Comparison of ENCODE assay signal across 29 mouse cellular contexts in the genomic region with DNA sequence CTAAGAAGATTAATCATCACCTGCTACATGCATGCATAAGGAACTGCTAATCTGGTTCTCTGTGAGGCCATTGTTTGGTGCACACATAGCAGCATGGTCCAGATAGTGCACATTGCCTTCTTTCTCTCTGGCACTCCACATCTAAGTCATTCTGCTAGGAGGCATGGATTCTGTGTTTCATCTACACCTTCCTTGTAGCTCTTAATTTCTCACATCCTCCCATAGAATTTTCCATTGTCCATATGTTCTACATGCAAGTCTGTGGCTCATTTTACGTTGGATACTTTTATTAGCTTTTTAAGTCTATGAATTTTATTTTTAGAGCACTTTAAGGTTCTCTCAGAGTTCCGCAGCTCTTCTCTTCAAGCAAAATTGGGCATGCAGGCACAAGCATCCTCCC.
"Had no signal": no experiment of that assay in that cellular context is flagged by ENCODE, and none has a peak within 500 bp of the region (broad histone marks: within the 10 kb centered on the region; RNA-seq: fewer than 3 reads in every experiment).

No protein-coding gene starts in this region.

- H3K4me1 ChIP-seq: embryonic facial prominence, embryonic 12.5 days; embryonic facial prominence, embryonic 13.5 days; embryonic facial prominence, embryonic 15.5 days; forebrain, embryonic 15.5 days had no signal

- H3K36me3 ChIP-seq: embryonic facial prominence, embryonic 10.5 days; embryonic facial prominence, embryonic 12.5 days; embryonic facial prominence, embryonic 13.5 days; embryonic facial prominence, embryonic 15.5 days; forebrain, embryonic 10.5 days; forebrain, embryonic 12.5 days; forebrain, embryonic 15.5 days had no signal

- H3K9me3 ChIP-seq: embryonic facial prominence, embryonic 10.5 days; embryonic facial prominence, embryonic 12.5 days; embryonic facial prominence, embryonic 13.5 days; embryonic facial prominence, embryonic 15.5 days; forebrain, embryonic 10.5 days; forebrain, embryonic 12.5 days; forebrain, embryonic 13.5 days; forebrain, embryonic 15.5 days had no signal

- H3K27me3 ChIP-seq: embryonic facial prominence, embryonic 12.5 days; embryonic facial prominence, embryonic 13.5 days; embryonic facial prominence, embryonic 15.5 days; forebrain, embryonic 12.5 days; forebrain, embryonic 13.5 days; forebrain, embryonic 15.5 days had no signal

- ATAC-seq: forebrain, embryonic 13.5 days; forebrain, embryonic 14.5 days; forebrain, embryonic 15.5 days; forebrain, embryonic 16.5 days; forebrain, postnatal 0 days had no signal

- H3K4me3 ChIP-seq: embryonic facial prominence, embryonic 10.5 days; embryonic facial prominence, embryonic 12.5 days; embryonic facial prominence, embryonic 13.5 days; embryonic facial prominence, embryonic 15.5 days; erythroblast, embryonic 14.5 days; forebrain, embryonic 10.5 days; forebrain, embryonic 12.5 days; forebrain, embryonic 13.5 days; forebrain, embryonic 15.5 days; gastrocnemius, adult 2 months; heart, adult 2 months had no signal

- DNase-seq: cerebellum, adult 2 months; cerebellum, adult 8-10 months; cerebellum, adult 9-10 months; cerebellum, adult 9-11 months; cerebellum, postnatal 10 days; cerebellum, postnatal 14 days; cerebellum, postnatal 25 days; cerebellum, postnatal 36 days; embryo, embryonic 11 days; forebrain, postnatal 0 days; gastrocnemius, adult 2 months; gastrocnemius, postnatal 10 days; gastrocnemius, postnatal 14 days; gastrocnemius, postnatal 25 days; gastrocnemius, postnatal 36 days; heart, adult 11 months; heart, adult 18-20 months; heart, adult 2 months had no signal

- H3K27ac ChIP-seq: embryonic facial prominence, embryonic 10.5 days; embryonic facial prominence, embryonic 12.5 days; embryonic facial prominence, embryonic 13.5 days; embryonic facial prominence, embryonic 15.5 days; forebrain, embryonic 10.5 days; forebrain, embryonic 12.5 days; forebrain, embryonic 13.5 days; forebrain, embryonic 15.5 days; gastrocnemius, adult 2 months; heart, adult 2 months had no signal

- H3K9ac ChIP-seq: embryonic facial prominence, embryonic 12.5 days; embryonic facial prominence, embryonic 13.5 days; embryonic facial prominence, embryonic 15.5 days; forebrain, embryonic 12.5 days; forebrain, embryonic 13.5 days; forebrain, embryonic 15.5 days; forebrain, postnatal 0 days had no signal

- H3K4me2 ChIP-seq: embryonic facial prominence, embryonic 12.5 days; embryonic facial prominence, embryonic 13.5 days; embryonic facial prominence, embryonic 15.5 days; forebrain, embryonic 12.5 days; forebrain, embryonic 13.5 days; forebrain, embryonic 15.5 days had no signal
